Mouse (Mus musculus): ENCODE results near the gene Etnppl.

GRCm38 (mm10) chr3:130685014-130685366, 67.7 kb downstream of the Etnppl start:
- no peak for TF ChIP-seq CTCF (IDR thresholded peaks at IDR 0.05; ENCODE audit: borderline replicate concordance, extremely low read depth, insufficient read depth, insufficient read length)
- TF ChIP-seq POLR2A (IDR thresholded peaks at IDR 0.05; ENCODE audit: borderline replicate concordance, extremely low read depth, insufficient read depth, insufficient read length, poor library complexity, severe bottlenecking), result no peak
